Mouse (Mus musculus): ENCODE results near the gene Heatr4. TPM values are rescaled to one million over a fixed set of nuclear protein-coding genes. Genes with fewer than 3 reads are reported as not detected.
"Not testable (repeated sequence)": the region's sequence is repeated elsewhere in the genome, so short reads cannot be mapped to it uniquely, and the experiment has no call there.

The Heatr4 gene
- polyA plus RNA-seq, 1 experiment from 2014 or later = not detected

DNA sequence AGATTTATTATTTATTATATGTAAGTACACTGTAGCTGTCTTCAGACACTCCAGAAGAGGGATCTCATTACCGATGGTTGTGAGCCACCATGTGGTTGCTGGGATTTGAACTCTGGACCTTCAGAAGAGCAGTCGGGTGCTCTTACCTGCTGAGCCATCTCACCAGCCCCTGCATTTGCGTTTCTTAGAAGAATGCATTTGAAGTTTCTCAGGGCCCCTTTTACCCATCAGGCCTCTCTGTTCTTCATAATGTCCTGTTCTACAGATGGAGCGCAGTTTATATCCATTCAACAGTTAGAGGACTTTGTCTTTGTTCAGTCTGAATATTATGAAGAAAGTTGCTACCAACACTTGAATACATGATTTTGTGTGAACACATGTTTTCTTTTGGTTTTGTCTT is 37.6 kb upstream of the Heatr4 start:
- H3K27me3 ChIP-seq (replicated peaks; ENCODE audit: control insufficient read depth, insufficient read depth, low read length); H3K4me2 ChIP-seq (ENCODE audit: low read length); ATAC-seq; H3K36me3 ChIP-seq (ENCODE audit: control insufficient read depth, insufficient read depth, low read length); H3K4me1 ChIP-seq (ENCODE audit: control insufficient read depth, insufficient read depth, low read length); H3K27ac ChIP-seq (ENCODE audit: low read depth, low read length); H3K9me3 ChIP-seq (replicated peaks; ENCODE audit: control insufficient read depth, low read length); H3K4me3 ChIP-seq (ENCODE audit: low read depth, low read length); DNase-seq (ENCODE audit: low spot score); H3K9ac ChIP-seq (ENCODE audit: low read length): not testable (repeated sequence)
- 93% methylated on average over 4 of the region's 4 CpGs for WGBS

DNA sequence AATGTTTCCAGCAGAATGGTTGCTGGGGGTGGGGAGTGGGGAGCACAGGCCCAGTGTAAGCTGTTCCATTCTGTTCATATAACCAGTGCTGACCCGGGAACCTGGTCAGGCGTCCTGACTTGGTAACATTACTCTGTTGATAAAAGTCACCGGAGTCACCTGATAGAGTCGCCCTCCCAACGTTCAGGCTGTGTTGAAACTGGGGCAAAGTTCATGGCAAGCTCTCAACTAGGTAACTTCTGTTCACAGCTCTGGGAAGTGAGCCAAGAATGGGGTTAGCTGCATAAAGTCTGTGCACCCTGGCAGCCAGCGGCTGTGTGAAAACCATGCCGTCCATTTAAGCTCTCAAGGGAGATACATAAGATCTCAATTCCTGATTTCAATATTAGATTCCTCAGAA is 35.9 kb upstream of the Heatr4 start:
- not testable (repeated sequence) for H3K9ac ChIP-seq (ENCODE audit: low read length); H3K4me2 ChIP-seq (ENCODE audit: low read length); H3K27ac ChIP-seq (ENCODE audit: low read depth, low read length); H3K4me1 ChIP-seq (ENCODE audit: control insufficient read depth, insufficient read depth, low read length); ATAC-seq; H3K36me3 ChIP-seq (ENCODE audit: control insufficient read depth, insufficient read depth, low read length); H3K9me3 ChIP-seq (replicated peaks; ENCODE audit: control insufficient read depth, low read length); H3K4me3 ChIP-seq (ENCODE audit: low read depth, low read length); H3K27me3 ChIP-seq (replicated peaks; ENCODE audit: control insufficient read depth, insufficient read depth, low read length)
- peak; percentile 51 for DNase-seq (ENCODE audit: low spot score)
- 61% methylated on average over 7 of the region's 7 CpGs for WGBS

DNA sequence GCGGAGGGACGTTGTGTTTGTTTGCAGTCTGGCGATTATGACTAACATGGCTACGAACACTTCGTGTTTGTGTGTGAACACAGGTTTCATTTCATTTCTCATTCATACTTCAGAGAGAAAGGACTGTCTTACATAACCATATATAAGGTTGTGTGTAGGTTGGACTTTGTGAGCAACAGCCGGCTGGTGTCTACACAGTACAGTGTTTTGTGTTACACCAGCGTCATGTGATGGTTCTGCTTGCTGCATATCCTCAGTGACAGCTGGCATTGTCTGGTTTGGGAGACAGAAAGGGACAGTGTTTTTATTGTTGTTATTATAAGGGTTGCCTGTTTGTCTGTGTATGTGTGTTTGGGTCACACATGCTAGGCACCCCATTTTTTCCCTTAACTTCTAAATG is 29.0 kb upstream of the Heatr4 start:
- Histone ChIP-seq H3K36me3 (ENCODE audit: control insufficient read depth, insufficient read depth, low read length) (peaks cover 5% of the 10 kb centered on the region; the same call in 1 of the 2 replicates), H3K4me1 (ENCODE audit: control insufficient read depth, insufficient read depth, low read length) (peaks cover 13% of the 10 kb centered on the region), H3K27ac (ENCODE audit: low read depth, low read length) (no peak overlapping the region), H3K9ac (ENCODE audit: low read length) (no peak overlapping the region), H3K4me3 (ENCODE audit: low read depth, low read length) (no peak overlapping the region), H3K4me2 (ENCODE audit: low read length) (no peak overlapping the region), H3K27me3 (replicated peaks; ENCODE audit: control insufficient read depth, insufficient read depth, low read length) (no peaks in the 10 kb centered on the region), H3K9me3 (replicated peaks; ENCODE audit: control insufficient read depth, low read length) (no peaks in the 10 kb centered on the region)
- DNase-seq (ENCODE audit: low spot score) (no peak), ATAC-seq (no peak)
- 94% methylated on average over 7 of the region's 7 CpGs for WGBS

DNA sequence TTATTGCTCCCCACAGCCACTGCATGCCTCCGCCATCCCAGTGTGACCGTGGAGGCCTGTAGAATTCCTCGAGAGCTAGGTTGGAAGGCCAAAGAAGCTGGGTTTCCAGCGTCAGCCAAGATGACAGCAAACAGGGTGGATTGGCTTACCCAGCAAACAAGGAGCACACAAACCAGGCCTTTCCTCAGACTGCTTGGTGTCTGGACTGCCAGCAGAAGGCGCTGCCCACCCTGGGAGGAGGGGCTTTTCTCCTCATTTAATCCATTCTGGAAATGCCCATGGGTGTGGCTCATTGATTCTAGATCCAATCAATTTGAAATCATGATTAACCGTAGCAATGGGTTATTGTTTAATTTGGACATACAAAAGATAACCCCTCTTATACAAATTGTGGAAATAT is 28.5 kb upstream of the Heatr4 start:
- no peak overlapping the region for H3K9ac ChIP-seq (ENCODE audit: low read length)
- H3K4me1 ChIP-seq (ENCODE audit: control insufficient read depth, insufficient read depth, low read length) = peaks cover 17% of the 10 kb centered on the region
- H3K4me3 ChIP-seq (ENCODE audit: low read depth, low read length) = no peak overlapping the region
- no peak overlapping the region for H3K4me2 ChIP-seq (ENCODE audit: low read length)
- 70% methylated on average over 6 of the region's 6 CpGs for WGBS
- no peaks in the 10 kb centered on the region for H3K9me3 ChIP-seq (replicated peaks; ENCODE audit: control insufficient read depth, low read length)
- no peaks in the 10 kb centered on the region for H3K27me3 ChIP-seq (replicated peaks; ENCODE audit: control insufficient read depth, insufficient read depth, low read length)
- DNase-seq (ENCODE audit: low spot score) (no peak), ATAC-seq (no peak)
- peaks cover 5% of the 10 kb centered on the region; the same call in 1 of the 2 replicates for H3K36me3 ChIP-seq (ENCODE audit: control insufficient read depth, insufficient read depth, low read length)
- H3K27ac ChIP-seq (ENCODE audit: low read depth, low read length) = no peak overlapping the region

DNA sequence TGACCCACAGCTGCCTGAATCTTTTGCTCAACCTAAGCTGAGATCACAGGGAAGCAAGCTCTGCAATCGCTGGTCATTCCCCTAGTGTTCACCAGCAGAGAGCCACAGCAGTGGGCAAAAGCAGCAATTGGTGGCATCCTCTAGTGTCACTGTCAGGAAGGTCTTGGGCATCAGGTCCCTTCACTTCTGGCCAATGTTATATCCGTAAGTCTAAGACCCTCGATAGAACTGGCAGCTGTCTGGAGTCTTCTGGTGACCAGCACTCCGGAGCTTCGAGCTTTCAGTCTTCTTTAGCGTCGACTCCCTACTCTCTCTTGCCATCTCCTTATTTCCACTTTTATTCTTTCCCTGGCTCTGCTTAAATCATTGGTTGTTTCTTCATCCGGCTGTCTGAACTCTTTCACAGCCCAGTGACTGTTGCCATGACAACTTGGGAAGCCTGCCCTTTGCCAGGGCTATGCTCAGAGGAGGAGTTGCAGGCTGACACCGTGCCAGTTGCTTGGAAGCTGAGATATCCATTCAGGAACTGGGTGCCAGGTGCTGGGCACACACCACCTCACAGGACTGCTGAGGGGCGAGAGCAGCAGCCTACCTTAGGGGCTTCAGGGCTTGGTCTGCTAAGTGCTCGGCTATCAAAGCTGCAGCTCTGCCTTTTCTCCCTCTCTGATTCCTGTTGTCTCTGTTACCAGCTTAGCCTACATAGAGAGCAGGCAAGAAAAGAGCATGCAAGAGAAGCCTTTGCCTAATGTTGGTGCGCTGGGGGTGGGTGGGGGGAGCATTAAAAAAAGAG is 26.8 kb upstream of the Heatr4 start:
- Histone ChIP-seq H3K27ac (ENCODE audit: low read depth, low read length) (peak overlapping the region; percentile 58), H3K4me1 (ENCODE audit: control insufficient read depth, insufficient read depth, low read length) (peaks cover 17% of the 10 kb centered on the region), H3K4me3 (ENCODE audit: low read depth, low read length) (peak overlapping the region; percentile 14), H3K9me3 (replicated peaks; ENCODE audit: control insufficient read depth, low read length) (no peaks in the 10 kb centered on the region), H3K9ac (ENCODE audit: low read length) (peak overlapping the region; percentile 49; the same call in 1 of the 2 replicates), H3K27me3 (replicated peaks; ENCODE audit: control insufficient read depth, insufficient read depth, low read length) (no peaks in the 10 kb centered on the region), H3K4me2 (ENCODE audit: low read length) (peak overlapping the region; percentile 52), H3K36me3 (ENCODE audit: control insufficient read depth, insufficient read depth, low read length) (0 out of 2 replicates have a peak, but pooled peaks cover 2% of the 10 kb centered on the region)
- 13% methylated on average over 12 of the region's 12 CpGs for WGBS
- DNase-seq (ENCODE audit: low spot score) (peak; percentile 96), ATAC-seq (peak; percentile 76)

DNA sequence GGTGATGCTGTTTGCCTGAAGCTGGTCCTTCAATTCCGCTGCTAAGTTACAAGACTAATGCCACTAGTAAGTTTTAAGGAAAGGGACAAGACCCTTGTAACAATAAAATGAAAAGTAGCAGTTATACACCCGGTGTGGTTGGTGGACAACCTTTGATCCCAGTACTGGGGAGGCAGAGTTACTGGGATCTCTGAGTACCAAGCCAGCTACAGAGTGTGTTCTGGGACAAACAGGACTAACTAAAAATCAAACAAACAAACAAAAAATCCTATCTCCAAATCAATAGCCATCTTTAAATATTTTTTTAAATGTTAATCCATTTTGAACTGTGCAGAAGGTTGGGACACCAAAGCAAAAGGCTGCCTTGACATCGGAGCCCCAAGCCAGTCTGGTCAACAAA is 25.5 kb upstream of the Heatr4 start:
- DNase-seq (ENCODE audit: low spot score) (no peak), ATAC-seq (no peak)
- H3K27ac ChIP-seq (ENCODE audit: low read depth, low read length) = no peak overlapping the region
- H3K27me3 ChIP-seq (replicated peaks; ENCODE audit: control insufficient read depth, insufficient read depth, low read length) = no peaks in the 10 kb centered on the region
- H3K9ac ChIP-seq (ENCODE audit: low read length) = peak overlapping the region; percentile 63
- H3K9me3 ChIP-seq (replicated peaks; ENCODE audit: control insufficient read depth, low read length) = no peaks in the 10 kb centered on the region
- WGBS = 79% methylated on average over 3 of the region's 3 CpGs
- H3K36me3 ChIP-seq (ENCODE audit: control insufficient read depth, insufficient read depth, low read length) = 0 out of 2 replicates have a peak, but pooled peaks cover 2% of the 10 kb centered on the region
- peaks cover 17% of the 10 kb centered on the region for H3K4me1 ChIP-seq (ENCODE audit: control insufficient read depth, insufficient read depth, low read length)
- peak overlapping the region; percentile 52 for H3K4me2 ChIP-seq (ENCODE audit: low read length)
- peak overlapping the region; percentile 41 for H3K4me3 ChIP-seq (ENCODE audit: low read depth, low read length)

DNA sequence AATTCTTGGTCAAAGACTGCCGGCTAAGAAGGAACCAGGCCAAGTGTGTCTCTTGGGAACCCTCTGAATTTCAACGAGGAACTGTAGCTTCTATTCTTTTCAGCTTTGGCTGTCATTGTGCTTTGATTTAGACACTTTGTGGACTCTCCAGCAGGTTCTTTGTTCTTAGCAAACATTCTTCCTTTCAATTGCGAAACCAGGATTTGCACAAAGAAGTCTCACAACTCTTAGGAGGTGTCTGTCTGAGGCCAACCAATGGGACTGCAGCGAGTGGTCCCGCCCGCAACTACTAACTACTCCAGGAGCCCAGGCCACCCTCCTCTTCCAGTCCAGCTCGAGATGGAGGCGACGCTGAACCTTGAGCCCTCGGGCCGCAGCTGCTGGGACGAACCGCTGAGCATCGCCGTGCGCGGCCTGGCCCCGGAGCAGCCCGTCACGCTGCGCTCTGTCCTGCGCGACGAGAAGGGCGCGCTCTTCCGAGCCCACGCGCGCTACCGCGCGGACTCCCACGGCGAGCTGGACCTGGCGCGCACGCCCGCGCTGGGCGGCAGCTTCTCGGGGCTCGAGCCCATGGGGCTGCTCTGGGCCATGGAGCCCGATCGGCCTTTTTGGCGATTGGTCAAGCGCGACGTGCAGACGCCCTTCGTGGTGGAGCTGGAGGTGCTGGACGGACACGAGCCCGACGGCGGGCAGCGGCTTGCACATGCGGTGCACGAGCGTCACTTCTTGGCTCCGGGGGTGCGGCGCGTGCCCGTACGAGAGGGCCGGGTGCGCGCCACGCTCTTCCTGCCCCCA is 24.7 kb upstream of the Heatr4 start, which contains the start of gene Acot1:
TSS of gene Acot1 (plus strand) at position 320 of the 795 bp plus-strand sequence.
- Histone ChIP-seq H3K27ac (ENCODE audit: low read depth, low read length) (peak within 1 kb of the TSS; percentile 63), H3K9ac (ENCODE audit: low read length) (peak within 1 kb of the TSS; percentile 63), H3K4me3 (ENCODE audit: low read depth, low read length) (peak within 1 kb of the TSS; percentile 41), H3K4me2 (ENCODE audit: low read length) (peak within 1 kb of the TSS; percentile 52), H3K4me1 (ENCODE audit: control insufficient read depth, insufficient read depth, low read length) (peaks cover 17% of the 10 kb centered on the region)
- WGBS = 3% methylated on average over 48 of the region's 70 CpGs
- not testable (repeated sequence) for H3K27me3 ChIP-seq (replicated peaks; ENCODE audit: control insufficient read depth, insufficient read depth, low read length); H3K36me3 ChIP-seq (ENCODE audit: control insufficient read depth, insufficient read depth, low read length); H3K9me3 ChIP-seq (replicated peaks; ENCODE audit: control insufficient read depth, low read length)
- DNase-seq (ENCODE audit: low spot score) (peak; percentile 91), ATAC-seq (peak; percentile 94)

DNA sequence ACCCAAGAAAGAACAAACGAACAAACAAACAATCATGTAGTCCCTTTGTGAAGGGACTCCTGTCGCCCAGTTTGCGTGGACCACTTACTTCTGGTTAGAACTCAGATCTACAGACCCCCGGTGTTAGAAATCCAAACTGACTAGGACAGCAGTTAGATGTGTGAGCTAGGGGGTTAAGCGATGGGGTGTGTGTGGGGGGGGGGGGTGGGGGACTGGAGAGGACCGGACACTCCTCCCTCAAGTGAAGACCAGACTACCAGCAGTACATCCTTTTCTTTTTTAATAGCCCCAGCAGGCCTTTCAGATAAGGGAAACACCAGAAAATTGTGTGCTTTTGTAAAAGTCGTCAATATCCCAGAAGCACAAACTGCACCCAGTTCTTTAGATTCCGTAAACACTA is 24.1 kb upstream of the Heatr4 start:
- ATAC-seq = no peak
- peak overlapping the region; percentile 25; the same call in 1 of the 2 replicates for H3K9ac ChIP-seq (ENCODE audit: low read length)
- DNase-seq (ENCODE audit: low spot score) = no peak
- H3K36me3 ChIP-seq (ENCODE audit: control insufficient read depth, insufficient read depth, low read length) = no peaks in the 10 kb centered on the region
- H3K9me3 ChIP-seq (replicated peaks; ENCODE audit: control insufficient read depth, low read length) = no peaks in the 10 kb centered on the region
- H3K4me3 ChIP-seq (ENCODE audit: low read depth, low read length) = peak overlapping the region; percentile 41; the same call in 1 of the 2 replicates
- H3K4me2 ChIP-seq (ENCODE audit: low read length) = peak overlapping the region; percentile 52
- no peaks in the 10 kb centered on the region for H3K27me3 ChIP-seq (replicated peaks; ENCODE audit: control insufficient read depth, insufficient read depth, low read length)
- peak overlapping the region; percentile 63 for H3K27ac ChIP-seq (ENCODE audit: low read depth, low read length)
- WGBS = 47% methylated on average over 8 of the region's 8 CpGs
- H3K4me1 ChIP-seq (ENCODE audit: control insufficient read depth, insufficient read depth, low read length) = peaks cover 17% of the 10 kb centered on the region

Data from forebrain, embryonic 14.5 days (tissue).